Mouse (Mus musculus): ENCODE results near the gene Gm47985. TPM values are rescaled to one million over a fixed set of nuclear protein-coding genes. Genes with fewer than 3 reads are reported as not detected.
"Not testable (repeated sequence)": the region's sequence is repeated elsewhere in the genome, so short reads cannot be mapped to it uniquely, and the experiment has no call there.

The Gm47985 gene
- polyA plus RNA-seq (2012; rRNA removed), result 2.0 and 2.1 TPM in 2 replicates
- polyA plus RNA-seq (2014; fragmentation: Nextera tagmentation; extraction: Ambion mirVana), result 1.7 and 2.2 TPM in 2 replicates

GRCm38 (mm10) chr1:151182266-151182665 lies at the start of gene Gm47985:
Gene Gm47985, plus strand, starts transcription at chr1:151182537.
- peaks cover 29 to 31% of the 10 kb centered on the region in 2 experiments for H3K4me1 ChIP-seq (replicated peaks; ENCODE audit: control insufficient read depth in 2 of 2, insufficient read depth in 2 of 2, low read length in 1 of 2)
- H3K27ac ChIP-seq; H3K4me3 ChIP-seq (ENCODE audit: insufficient read depth in 1 of 2, low read depth in 2 of 2, low read length in 2 of 2); H3K27me3 ChIP-seq (ENCODE audit: control insufficient read depth, insufficient read depth, low read length); H3K9ac ChIP-seq (replicated peaks); H3K4me2 ChIP-seq (ENCODE audit: low read depth); H3K36me3 ChIP-seq (replicated peaks; ENCODE audit: control insufficient read depth, insufficient read depth, low read depth); H3K9me3 ChIP-seq (ENCODE audit: control insufficient read depth, low read length); DNase-seq (ENCODE audit: low read depth in 3 of 3, low spot score in 3 of 3); ATAC-seq (ENCODE audit: insufficient read depth): not testable (repeated sequence)
- no CpG with 5 or more reads among the region's 7 CpGs for WGBS (ENCODE audit: insufficient replicate concordance)

DNA sequence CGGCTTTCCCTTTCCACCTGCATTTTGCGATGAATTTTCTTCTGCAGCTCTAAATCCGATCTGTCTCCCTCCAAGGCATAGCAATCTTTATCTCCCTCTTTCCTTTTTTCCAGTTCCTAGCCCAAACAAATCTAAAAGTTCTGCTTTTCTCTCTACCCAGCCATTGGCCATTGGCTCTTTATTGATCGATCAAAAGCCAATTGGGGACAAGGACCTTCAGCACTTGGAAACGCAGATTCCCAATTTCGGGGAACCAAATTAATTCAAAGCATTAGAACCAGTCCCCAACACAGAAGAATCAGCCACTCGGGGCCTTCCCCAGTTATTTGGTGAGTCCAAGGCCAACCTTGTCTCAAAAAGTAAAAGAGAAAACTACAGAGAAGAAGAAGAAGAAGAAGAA lies 49.7 kb upstream of the Gm47985 start:
- ATAC-seq (ENCODE audit: insufficient read depth) (no peak), DNase-seq (ENCODE audit: low read depth in 3 of 3, low spot score in 3 of 3) (no peak)
- no peaks in the 10 kb centered on the region for H3K9me3 ChIP-seq (ENCODE audit: control insufficient read depth, low read length)
- 72% methylated on average over 7 of the region's 7 CpGs for WGBS (ENCODE audit: insufficient replicate concordance)
- H3K36me3 ChIP-seq (replicated peaks; ENCODE audit: control insufficient read depth, insufficient read depth, low read depth), result no peaks in the 10 kb centered on the region
- H3K27ac ChIP-seq, result no peak overlapping the region
- no peak overlapping the region for H3K4me2 ChIP-seq (ENCODE audit: low read depth)
- H3K9ac ChIP-seq (replicated peaks), result no peak overlapping the region
- no peak for TF ChIP-seq EP300 (IDR thresholded peaks at IDR 0.05; ENCODE audit: low read depth)
- no peak for TF ChIP-seq CTCF (IDR thresholded peaks at IDR 0.05; ENCODE audit: low read depth)
- no peak overlapping the region for H3K4me3 ChIP-seq (ENCODE audit: insufficient read depth in 1 of 2, low read depth in 2 of 2, low read length in 2 of 2)
- peaks cover 33 to 37% of the 10 kb centered on the region in 2 experiments for H3K4me1 ChIP-seq (replicated peaks; ENCODE audit: control insufficient read depth in 2 of 2, insufficient read depth in 2 of 2, low read length in 1 of 2)
- no peaks in the 10 kb centered on the region for H3K27me3 ChIP-seq (ENCODE audit: control insufficient read depth, insufficient read depth, low read length)

DNA sequence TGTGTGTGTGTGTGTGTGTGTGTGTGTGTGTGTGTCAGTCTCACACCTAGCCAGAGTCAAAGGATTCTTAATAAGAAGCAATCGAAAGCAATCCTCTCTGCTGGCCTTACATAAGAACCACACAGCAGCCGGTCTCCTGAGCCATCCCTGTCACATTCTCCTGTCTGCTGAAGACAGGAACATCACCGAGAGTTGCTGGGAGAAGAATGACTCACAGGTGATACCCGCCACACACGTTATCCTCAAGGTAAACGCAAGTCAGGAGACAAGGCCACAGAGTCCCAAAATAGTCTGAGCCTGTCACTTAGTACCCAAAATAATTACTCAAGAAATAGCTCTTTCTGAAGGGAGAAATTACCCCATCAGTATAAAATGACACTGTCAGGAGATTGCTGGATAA lies 43.9 kb upstream of the Gm47985 start:
- Histone ChIP-seq H3K4me2 (ENCODE audit: low read depth) (no peak overlapping the region), H3K36me3 (replicated peaks; ENCODE audit: control insufficient read depth, insufficient read depth, low read depth) (no peaks in the 10 kb centered on the region), H3K9ac (replicated peaks) (no peak overlapping the region), H3K9me3 (ENCODE audit: control insufficient read depth, low read length) (no peaks in the 10 kb centered on the region), H3K27ac (no peak overlapping the region), H3K27me3 (ENCODE audit: control insufficient read depth, insufficient read depth, low read length) (no peaks in the 10 kb centered on the region), H3K4me1 (replicated peaks; ENCODE audit: control insufficient read depth in 2 of 2, insufficient read depth in 2 of 2, low read length in 1 of 2) (no peaks in the 10 kb centered on the region), H3K4me3 (ENCODE audit: insufficient read depth in 1 of 2, low read depth in 2 of 2, low read length in 2 of 2) (no peak overlapping the region)
- no peak for TF ChIP-seq CTCF (IDR thresholded peaks at IDR 0.05; ENCODE audit: low read depth)
- no peak for ATAC-seq (ENCODE audit: insufficient read depth)
- 73% methylated on average over 6 of the region's 6 CpGs for WGBS (ENCODE audit: insufficient replicate concordance)
- DNase-seq (ENCODE audit: low read depth in 3 of 3, low spot score in 3 of 3), result no peak

DNA sequence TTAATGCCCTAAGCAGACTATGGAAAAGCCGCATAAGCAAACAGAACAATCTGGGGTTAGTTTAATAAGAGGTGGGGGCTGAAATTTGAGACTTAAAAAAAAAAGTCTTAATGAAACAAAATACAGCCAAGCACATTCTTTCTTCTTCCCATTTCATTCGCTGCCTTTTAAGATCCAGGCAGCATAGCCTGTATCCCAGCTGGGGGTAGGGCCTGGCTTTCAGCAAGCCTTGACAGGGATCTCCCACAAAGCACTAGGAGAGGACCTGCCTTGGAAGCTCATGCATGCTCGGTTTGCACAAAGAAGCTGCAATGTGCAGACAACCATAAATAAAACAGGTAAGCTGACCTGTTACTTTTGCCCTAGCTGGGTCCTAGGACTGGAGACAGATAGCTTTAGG lies 41.4 kb upstream of the Gm47985 start:
- H3K4me3 ChIP-seq (ENCODE audit: insufficient read depth in 1 of 2, low read depth in 2 of 2, low read length in 2 of 2), result no peak overlapping the region
- ATAC-seq (ENCODE audit: insufficient read depth) (no peak), DNase-seq (ENCODE audit: low read depth in 3 of 3, low spot score in 3 of 3) (no peak)
- no peaks in the 10 kb centered on the region for H3K36me3 ChIP-seq (replicated peaks; ENCODE audit: control insufficient read depth, insufficient read depth, low read depth)
- TF ChIP-seq CTCF (IDR thresholded peaks at IDR 0.05; ENCODE audit: low read depth) (no peak), EP300 (IDR thresholded peaks at IDR 0.05; ENCODE audit: low read depth) (no peak)
- no peaks in the 10 kb centered on the region for H3K27me3 ChIP-seq (ENCODE audit: control insufficient read depth, insufficient read depth, low read length)
- no peaks in the 10 kb centered on the region for H3K9me3 ChIP-seq (ENCODE audit: control insufficient read depth, low read length)
- no peak overlapping the region for H3K4me2 ChIP-seq (ENCODE audit: low read depth)
- H3K9ac ChIP-seq (replicated peaks), result no peak overlapping the region
- H3K27ac ChIP-seq, result no peak overlapping the region
- peaks cover 0 to 2% of the 10 kb centered on the region in 2 experiments; a peak in 1 of 4 replicates for H3K4me1 ChIP-seq (replicated peaks; ENCODE audit: control insufficient read depth in 2 of 2, insufficient read depth in 2 of 2, low read length in 1 of 2)
- WGBS (ENCODE audit: insufficient replicate concordance), result 77% methylated on average over 3 of the region's 3 CpGs

GRCm38 (mm10) chr1:151144471-151145146 lies 37.7 kb upstream of the Gm47985 start:
- DNase-seq (ENCODE audit: low read depth in 3 of 3, low spot score in 3 of 3) (no peak), ATAC-seq (ENCODE audit: insufficient read depth) (no peak)
- TF ChIP-seq CTCF (IDR thresholded peaks at IDR 0.05; ENCODE audit: low read depth), result no peak
- TF ChIP-seq EP300 (IDR thresholded peaks at IDR 0.05; ENCODE audit: low read depth), result no peak
- H3K36me3 ChIP-seq (replicated peaks; ENCODE audit: control insufficient read depth, insufficient read depth, low read depth), result no peaks in the 10 kb centered on the region
- no peaks in the 10 kb centered on the region for H3K27me3 ChIP-seq (ENCODE audit: control insufficient read depth, insufficient read depth, low read length)
- H3K9me3 ChIP-seq (ENCODE audit: control insufficient read depth, low read length), result no peaks in the 10 kb centered on the region
- peaks cover 0 to 2% of the 10 kb centered on the region in 2 experiments; a peak in 1 of 4 replicates for H3K4me1 ChIP-seq (replicated peaks; ENCODE audit: control insufficient read depth in 2 of 2, insufficient read depth in 2 of 2, low read length in 1 of 2)
- H3K9ac ChIP-seq (replicated peaks), result no peak overlapping the region
- H3K27ac ChIP-seq, result no peak overlapping the region
- H3K4me2 ChIP-seq (ENCODE audit: low read depth), result no peak overlapping the region
- 47% methylated on average over 6 of the region's 6 CpGs for WGBS (ENCODE audit: insufficient replicate concordance)
- no peak overlapping the region for H3K4me3 ChIP-seq (ENCODE audit: insufficient read depth in 1 of 2, low read depth in 2 of 2, low read length in 2 of 2)
